11 mouse cellular contexts compared by ENCODE assay signal in the genomic region with DNA sequence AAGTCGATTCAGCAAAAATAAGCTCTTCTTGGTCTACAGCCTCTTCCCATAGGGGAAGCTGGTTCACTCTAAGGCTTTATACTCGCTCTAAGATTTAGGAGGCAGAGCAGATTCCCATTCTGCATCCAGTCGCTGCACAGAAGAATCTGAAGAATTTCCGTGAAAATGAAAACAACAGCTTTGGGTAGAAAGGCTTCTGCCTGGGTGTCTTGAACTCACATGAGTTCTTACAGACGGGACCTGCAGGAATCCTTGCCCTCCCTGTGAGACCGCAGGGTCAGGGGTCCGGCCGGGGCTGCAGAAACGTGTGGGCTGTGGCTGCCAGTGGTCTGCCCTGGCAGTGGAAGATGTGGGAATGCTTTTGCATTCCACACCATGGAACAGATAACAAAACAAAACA.
DNase-seq lines count a peak whose midpoint lies in the region; ATAC-seq and TF ChIP-seq lines count a peak whose summit lies in the region.
"Had no signal": no experiment of that assay in that cellular context is flagged by ENCODE, and none has a peak within 500 bp of the region (broad histone marks: within the 10 kb centered on the region; RNA-seq: fewer than 3 reads in every experiment).

No protein-coding gene starts in this region.

- no peak for TF ChIP-seq EP300 in heart, adult 2 months (IDR thresholded peaks at IDR 0.05; ENCODE audit: insufficient read depth, low read depth, low read length)
- TF ChIP-seq EP300 in stomach, postnatal 0 days (optimal IDR thresholded peaks at IDR 0.05) = no peak

- H3K4me2 ChIP-seq in heart, embryonic 15.5 days = no peak overlapping the region
- peak overlapping the region; percentile 49 for H3K4me2 ChIP-seq in embryonic facial prominence, embryonic 13.5 days
- H3K4me2 ChIP-seq in stomach, postnatal 0 days (replicated peaks; ENCODE audit: low read depth) = 0 out of 2 replicates have a peak overlapping the region, but pooled peaks have one; percentile 6
- H3K4me2 ChIP-seq: forebrain, embryonic 15.5 days had no signal

- no peak for DNase-seq in heart, adult 2 months
- peak; percentile 9 for DNase-seq in lung, postnatal 10 days
- DNase-seq in lung, adult 2 months = no peak
- no peak for DNase-seq in stomach, postnatal 0 days (ENCODE audit: low spot score)
- DNase-seq: cerebellum, adult 18-20 months; spleen, adult 18-20 months had no signal

- no peak for TF ChIP-seq POLR2A in heart, adult 2 months (IDR thresholded peaks at IDR 0.05; ENCODE audit: insufficient read depth, low read depth, low read length)
- no peak for TF ChIP-seq POLR2A in lung, adult 2 months (IDR thresholded peaks at IDR 0.05; ENCODE audit: borderline replicate concordance, extremely low read depth, low read depth, low read length)

- H3K9ac ChIP-seq in heart, embryonic 15.5 days = no peak overlapping the region
- no peak overlapping the region for H3K9ac ChIP-seq in heart, adult 2 months (ENCODE audit: low read depth, low read length)
- no peak overlapping the region for H3K9ac ChIP-seq in embryonic facial prominence, embryonic 13.5 days
- no peak overlapping the region for H3K9ac ChIP-seq in stomach, postnatal 0 days (ENCODE audit: low read length)
- H3K9ac ChIP-seq: forebrain, embryonic 15.5 days had no signal

- intact Hi-C loops in heart, adult 2 months (cut with DNase I) = no loop called here

- no peaks in the 10 kb centered on the region for H3K27me3 ChIP-seq in heart, embryonic 15.5 days
- no peaks in the 10 kb centered on the region for H3K27me3 ChIP-seq in heart, adult 2 months (ENCODE audit: control insufficient read depth, insufficient read depth, low read length)
- H3K27me3 ChIP-seq in embryonic facial prominence, embryonic 13.5 days = peaks cover 1% of the 10 kb centered on the region; the same call in 1 of the 2 replicates
- H3K27me3 ChIP-seq in stomach, postnatal 0 days (ENCODE audit: control insufficient read depth, insufficient read depth, low read length) = no peaks in the 10 kb centered on the region
- H3K27me3 ChIP-seq: forebrain, embryonic 15.5 days had no signal

- no peaks in the 10 kb centered on the region for H3K79me2 ChIP-seq in heart, adult 2 months (replicated peaks; ENCODE audit: control insufficient read depth, insufficient read depth, low read length)

- ATAC-seq in heart, embryonic 15.5 days (replicated peaks; ENCODE audit: insufficient number of reproducible peaks, insufficient read depth, low FRiP score, low read depth) = no peak
- ATAC-seq in embryonic facial prominence, embryonic 13.5 days (ENCODE audit: insufficient number of reproducible peaks, insufficient read depth, low FRiP score, low TSS enrichment, low read depth) = no peak
- ATAC-seq in stomach, postnatal 0 days (ENCODE audit: low FRiP score, low TSS enrichment) = no peak
- no peak for ATAC-seq in activated CD4-positive, CD25-positive, alpha-beta regulatory T cell, adult 4 months
- ATAC-seq: CD4-positive, CD25-positive, alpha-beta regulatory T cell, adult 4 months; forebrain, embryonic 15.5 days had no signal

- TF ChIP-seq CTCF in heart, adult 2 months (IDR thresholded peaks at IDR 0.05) = no peak
- TF ChIP-seq CTCF in lung, adult 2 months (IDR thresholded peaks at IDR 0.05; ENCODE audit: insufficient read depth, low read length) = no peak
- TF ChIP-seq CTCF in stomach, postnatal 0 days (IDR thresholded peaks at IDR 0.05; ENCODE audit: low read depth) = no peak

- no peaks in the 10 kb centered on the region for H3K9me3 ChIP-seq in heart, embryonic 15.5 days (replicated peaks)
- H3K9me3 ChIP-seq in embryonic facial prominence, embryonic 13.5 days = no peaks in the 10 kb centered on the region
- no peaks in the 10 kb centered on the region for H3K9me3 ChIP-seq in stomach, postnatal 0 days (ENCODE audit: control insufficient read depth, low read length)
- H3K9me3 ChIP-seq: forebrain, embryonic 15.5 days had no signal

- H3K27ac ChIP-seq in heart, embryonic 15.5 days = peak overlapping the region; percentile 53
- H3K27ac ChIP-seq in heart, adult 2 months = no peak overlapping the region
- peak overlapping the region; percentile 83 for H3K27ac ChIP-seq in embryonic facial prominence, embryonic 13.5 days
- no peak overlapping the region for H3K27ac ChIP-seq in stomach, postnatal 0 days (replicated peaks)
- H3K27ac ChIP-seq: forebrain, embryonic 15.5 days had no signal

- no peak overlapping the region for H3K4me3 ChIP-seq in heart, embryonic 15.5 days
- no peak overlapping the region for H3K4me3 ChIP-seq in heart, adult 2 months
- no peak overlapping the region for H3K4me3 ChIP-seq in lung, adult 2 months (replicated peaks; ENCODE audit: extremely low read depth, low read depth, low read length)
- peak overlapping the region; percentile 12; the same call in 1 of the 2 replicates for H3K4me3 ChIP-seq in embryonic facial prominence, embryonic 13.5 days
- no peak overlapping the region for H3K4me3 ChIP-seq in stomach, postnatal 0 days (ENCODE audit: low read depth, low read length)
- H3K4me3 ChIP-seq: forebrain, embryonic 15.5 days had no signal

- peaks cover 23% of the 10 kb centered on the region for H3K4me1 ChIP-seq in heart, embryonic 15.5 days (replicated peaks)
- H3K4me1 ChIP-seq in heart, adult 2 months (ENCODE audit: control insufficient read depth, insufficient read depth, low read length) = no peaks in the 10 kb centered on the region; the same call in 1 of the 2 replicates
- H3K4me1 ChIP-seq in lung, adult 2 months (ENCODE audit: control insufficient read depth, insufficient read depth, low read length) = no peaks in the 10 kb centered on the region
- peaks cover 40% of the 10 kb centered on the region for H3K4me1 ChIP-seq in embryonic facial prominence, embryonic 13.5 days
- no peaks in the 10 kb centered on the region for H3K4me1 ChIP-seq in stomach, postnatal 0 days (replicated peaks; ENCODE audit: control insufficient read depth, insufficient read depth)

- no peaks in the 10 kb centered on the region for H3K36me3 ChIP-seq in heart, embryonic 15.5 days
- no peaks in the 10 kb centered on the region for H3K36me3 ChIP-seq in heart, adult 2 months (ENCODE audit: control insufficient read depth, insufficient read depth, low read length)
- no peaks in the 10 kb centered on the region for H3K36me3 ChIP-seq in embryonic facial prominence, embryonic 13.5 days
- H3K36me3 ChIP-seq in stomach, postnatal 0 days (ENCODE audit: control insufficient read depth, insufficient read depth, low read length) = no peaks in the 10 kb centered on the region
- H3K36me3 ChIP-seq: forebrain, embryonic 15.5 days had no signal

- WGBS in heart, embryonic 15.5 days = 30% methylated on average over 9 of the region's 9 CpGs
- WGBS in heart, adult 2 months = 50% methylated on average over 9 of the region's 9 CpGs
- WGBS in lung, adult 2 months = 67% methylated on average over 9 of the region's 9 CpGs
- 7% methylated on average over 9 of the region's 9 CpGs for WGBS in embryonic facial prominence, embryonic 13.5 days
- WGBS in stomach, postnatal 0 days = 36% methylated on average over 9 of the region's 9 CpGs

Comparison
In these comparisons a context has a peak if more than half of its experiments do, and no peak if none do; other contexts are left out.
1. H3K27ac ChIP-seq: peak in heart, embryonic 15.5 days (single experiment) and embryonic facial prominence, embryonic 13.5 days (single experiment); none in heart, adult 2 months (single experiment) and stomach, postnatal 0 days (single experiment).